Mouse (Mus musculus): ENCODE data around the gene Kat6b. TPM values are rescaled to one million over a fixed set of nuclear protein-coding genes. Genes with fewer than 3 reads are reported as not detected.
A peak's percentile ranks its signal among the peaks of the same experiment; 100 is the strongest.
"Not testable (repeated sequence)": the region's sequence is repeated elsewhere in the genome, so short reads cannot be mapped to it uniquely, and the experiment has no call there.

The Kat6b gene
- polyA plus RNA-seq, 1 experiment from 2014 or later = 25.5 TPM

DNA sequence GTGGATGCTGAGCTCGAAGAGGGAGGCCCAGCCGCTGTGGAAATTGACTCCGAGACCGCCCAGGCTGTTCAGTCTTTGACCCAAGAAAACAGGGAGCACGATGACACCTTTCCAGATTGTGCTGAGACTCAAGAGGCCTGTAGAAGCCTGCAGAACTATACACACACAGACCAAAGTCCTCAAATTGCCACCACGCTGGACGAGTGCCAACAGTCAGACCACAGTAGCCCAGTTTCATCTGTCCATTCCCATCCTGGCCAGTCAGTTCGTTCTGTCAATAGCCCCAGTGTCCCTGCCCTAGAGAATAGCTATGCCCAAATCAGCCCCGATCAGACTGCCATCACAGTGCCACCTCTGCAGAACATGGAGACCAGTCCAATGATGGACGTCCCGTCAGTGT lies 188.0 kb downstream of the Kat6b start:
- Histone ChIP-seq H3K4me1 (replicated peaks) (no peaks in the 10 kb centered on the region), H3K4me2 (replicated peaks) (no peak overlapping the region)
- whole genome bisulfite sequencing = 95% methylated on average over 11 of the region's 11 CpGs

DNA sequence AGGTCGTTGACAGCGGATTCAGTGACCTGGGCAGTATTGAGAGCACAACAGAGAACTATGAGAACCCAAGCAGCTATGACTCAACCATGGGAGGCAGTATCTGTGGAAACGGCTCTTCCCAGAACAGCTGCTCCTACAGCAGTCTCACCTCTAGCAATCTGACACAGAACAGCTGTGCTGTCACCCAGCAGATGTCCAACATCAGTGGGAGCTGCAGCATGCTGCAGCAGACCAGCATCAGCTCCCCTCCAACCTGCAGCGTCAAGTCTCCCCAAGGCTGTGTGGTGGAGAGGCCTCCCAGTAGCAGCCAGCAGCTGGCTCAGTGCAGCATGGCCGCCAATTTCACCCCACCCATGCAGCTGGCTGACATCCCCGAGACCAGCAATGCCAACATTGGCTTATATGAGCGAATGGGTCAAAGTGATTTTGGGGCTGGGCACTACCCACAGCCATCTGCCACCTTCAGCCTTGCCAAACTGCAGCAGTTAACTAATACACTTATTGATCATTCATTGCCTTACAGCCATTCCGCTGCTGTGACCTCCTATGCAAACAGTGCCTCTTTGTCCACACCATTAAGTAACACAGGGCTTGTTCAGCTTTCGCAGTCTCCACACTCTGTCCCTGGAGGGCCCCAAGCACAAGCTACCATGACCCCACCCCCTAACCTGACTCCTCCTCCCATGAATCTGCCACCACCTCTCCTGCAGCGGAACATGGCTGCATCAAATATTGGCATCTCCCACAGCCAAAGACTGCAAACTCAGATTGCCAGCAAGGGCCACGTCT lies 188.6 kb downstream of the Kat6b start:
- H3K9me3 ChIP-seq = no peaks in the 10 kb centered on the region
- no peaks in the 10 kb centered on the region for H3K27me3 ChIP-seq
- 91% methylated on average over 11 of the region's 11 CpGs for WGBS
- no peak overlapping the region for H3K4me3 ChIP-seq (replicated peaks)
- no peaks in the 10 kb centered on the region for H3K4me1 ChIP-seq (replicated peaks)
- 0 out of 2 replicates have a peak overlapping the region, but pooled peaks have one; percentile 6 for H3K9ac ChIP-seq (replicated peaks)
- H3K36me3 ChIP-seq = peaks cover 56% of the 10 kb centered on the region
- 0 out of 2 replicates have a peak, but pooled peaks have one; percentile 48 for ATAC-seq
- H3K27ac ChIP-seq = no peak overlapping the region
- no peak overlapping the region for H3K4me2 ChIP-seq (replicated peaks)

More for the DNA sequence above, 188.0 kb downstream of the Kat6b start:
- no peak for ATAC-seq
- Histone ChIP-seq H3K27me3 (no peaks in the 10 kb centered on the region), H3K27ac (no peak overlapping the region), H3K9ac (replicated peaks) (0 out of 2 replicates have a peak overlapping the region, but pooled peaks have one; percentile 6), H3K4me3 (replicated peaks) (no peak overlapping the region), H3K9me3 (no peaks in the 10 kb centered on the region), H3K36me3 (peaks cover 62% of the 10 kb centered on the region)

DNA sequence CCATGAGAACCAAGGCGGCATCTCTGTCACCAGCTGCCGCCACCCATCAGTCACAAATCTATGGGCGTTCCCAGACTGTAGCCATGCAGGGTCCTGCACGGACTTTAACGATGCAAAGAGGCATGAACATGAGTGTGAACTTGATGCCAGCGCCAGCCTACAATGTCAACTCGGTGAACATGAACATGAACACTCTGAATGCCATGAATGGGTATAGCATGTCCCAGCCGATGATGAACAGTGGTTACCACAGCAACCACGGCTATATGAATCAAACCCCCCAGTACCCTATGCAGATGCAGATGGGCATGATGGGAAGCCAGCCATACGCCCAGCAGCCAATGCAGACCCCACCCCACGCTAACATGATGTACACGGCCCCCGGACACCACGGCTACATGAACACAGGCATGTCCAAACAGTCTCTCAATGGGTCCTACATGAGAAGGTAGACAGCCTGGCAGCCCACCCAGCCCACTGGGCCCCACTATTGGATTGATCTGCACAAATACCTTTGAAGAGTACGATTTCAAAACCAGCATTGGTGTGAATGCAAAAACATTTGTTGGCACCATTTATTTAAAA lies 189.3 kb downstream of the Kat6b start:
- H3K4me1 ChIP-seq (replicated peaks); ATAC-seq; H3K27me3 ChIP-seq; H3K9me3 ChIP-seq; H3K4me2 ChIP-seq (replicated peaks); H3K9ac ChIP-seq (replicated peaks); H3K4me3 ChIP-seq (replicated peaks); H3K27ac ChIP-seq: not testable (repeated sequence)
- peaks cover 49% of the 10 kb centered on the region for H3K36me3 ChIP-seq
- 94% methylated on average over 15 of the region's 15 CpGs for WGBS

DNA sequence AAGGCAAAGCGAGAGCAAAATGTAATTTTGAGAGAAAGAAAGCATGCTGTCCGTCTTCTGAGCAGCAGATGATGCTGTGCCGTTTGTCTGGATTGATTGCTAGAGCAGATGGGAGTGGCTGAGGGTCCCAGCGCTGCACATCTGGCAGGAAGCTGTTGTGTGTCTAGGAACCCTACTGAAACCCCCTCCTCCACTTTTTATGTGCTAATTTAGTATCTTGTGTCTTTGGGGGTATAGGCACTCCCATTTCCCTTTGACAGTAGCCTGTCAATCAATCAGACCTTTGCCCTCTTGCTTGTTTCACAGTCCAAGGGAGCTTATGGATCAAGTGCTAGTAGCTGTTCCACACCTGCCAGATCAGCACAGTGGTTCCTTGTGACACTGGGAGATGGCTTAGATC lies 191.9 kb downstream of the Kat6b start:
- Histone ChIP-seq H3K27me3 (no peaks in the 10 kb centered on the region), H3K9me3 (no peaks in the 10 kb centered on the region), H3K4me1 (replicated peaks) (no peaks in the 10 kb centered on the region), H3K27ac (no peak overlapping the region), H3K36me3 (peaks cover 27% of the 10 kb centered on the region), H3K4me2 (replicated peaks) (no peak overlapping the region), H3K4me3 (replicated peaks) (no peak overlapping the region), H3K9ac (replicated peaks) (no peak overlapping the region)
- ATAC-seq = no peak
- 65% methylated on average over 4 of the region's 4 CpGs for WGBS

DNA sequence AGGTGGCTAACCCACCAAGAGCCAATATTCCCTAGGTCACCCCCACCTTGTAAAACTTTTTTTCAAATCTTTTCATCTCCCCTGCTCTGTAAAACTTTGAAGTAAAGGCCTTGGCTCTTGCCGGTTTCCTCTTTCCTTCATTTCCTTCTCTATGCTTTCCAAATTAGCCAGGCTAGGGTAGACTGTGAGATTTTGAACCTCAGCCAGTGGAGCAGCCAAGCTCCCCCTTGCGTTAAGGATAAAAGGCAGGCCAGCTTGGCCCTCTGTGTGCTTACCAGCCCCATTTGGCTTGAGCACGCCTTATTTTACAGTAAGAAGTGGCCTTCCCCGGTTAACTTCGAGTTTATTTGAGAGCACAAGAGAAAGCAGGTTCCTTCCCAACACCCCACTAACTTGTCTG lies 193.2 kb downstream of the Kat6b start:
- Histone ChIP-seq H3K36me3 (peaks cover 13% of the 10 kb centered on the region), H3K4me3 (replicated peaks) (no peak overlapping the region), H3K27me3 (no peaks in the 10 kb centered on the region), H3K9ac (replicated peaks) (no peak overlapping the region), H3K4me1 (replicated peaks) (peaks cover 5% of the 10 kb centered on the region), H3K4me2 (replicated peaks) (no peak overlapping the region), H3K27ac (no peak overlapping the region), H3K9me3 (no peaks in the 10 kb centered on the region)
- WGBS = 85% methylated on average over 5 of the region's 5 CpGs
- ATAC-seq = no peak

DNA sequence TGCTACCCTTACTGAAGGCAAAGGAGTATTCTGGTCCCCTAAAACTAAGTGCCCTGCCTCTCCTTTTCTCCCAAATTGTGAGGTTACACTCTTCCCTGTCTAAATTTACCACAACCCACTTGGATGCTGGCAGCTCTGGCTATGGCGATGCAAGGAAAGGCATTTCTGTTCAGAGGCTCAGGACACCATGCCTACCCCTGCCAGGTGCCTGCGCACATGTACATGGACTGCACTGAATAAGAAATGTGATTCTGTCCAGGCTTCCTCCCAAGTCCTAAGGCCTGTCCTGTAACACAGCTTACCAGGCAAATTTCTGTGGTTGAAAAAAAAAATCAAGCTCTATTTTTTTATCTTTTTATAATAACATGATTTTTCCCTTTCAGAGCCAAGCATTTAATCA lies 195.0 kb downstream of the Kat6b start:
- Histone ChIP-seq H3K27me3 (no peaks in the 10 kb centered on the region), H3K36me3 (no peaks in the 10 kb centered on the region; the same call in 1 of the 2 replicates), H3K27ac (no peak overlapping the region), H3K9me3 (no peaks in the 10 kb centered on the region), H3K4me2 (replicated peaks) (no peak overlapping the region), H3K4me1 (replicated peaks) (peaks cover 12% of the 10 kb centered on the region), H3K4me3 (replicated peaks) (no peak overlapping the region), H3K9ac (replicated peaks) (no peak overlapping the region)
- no peak for ATAC-seq
- 90% methylated on average over 2 of the region's 2 CpGs for WGBS

DNA sequence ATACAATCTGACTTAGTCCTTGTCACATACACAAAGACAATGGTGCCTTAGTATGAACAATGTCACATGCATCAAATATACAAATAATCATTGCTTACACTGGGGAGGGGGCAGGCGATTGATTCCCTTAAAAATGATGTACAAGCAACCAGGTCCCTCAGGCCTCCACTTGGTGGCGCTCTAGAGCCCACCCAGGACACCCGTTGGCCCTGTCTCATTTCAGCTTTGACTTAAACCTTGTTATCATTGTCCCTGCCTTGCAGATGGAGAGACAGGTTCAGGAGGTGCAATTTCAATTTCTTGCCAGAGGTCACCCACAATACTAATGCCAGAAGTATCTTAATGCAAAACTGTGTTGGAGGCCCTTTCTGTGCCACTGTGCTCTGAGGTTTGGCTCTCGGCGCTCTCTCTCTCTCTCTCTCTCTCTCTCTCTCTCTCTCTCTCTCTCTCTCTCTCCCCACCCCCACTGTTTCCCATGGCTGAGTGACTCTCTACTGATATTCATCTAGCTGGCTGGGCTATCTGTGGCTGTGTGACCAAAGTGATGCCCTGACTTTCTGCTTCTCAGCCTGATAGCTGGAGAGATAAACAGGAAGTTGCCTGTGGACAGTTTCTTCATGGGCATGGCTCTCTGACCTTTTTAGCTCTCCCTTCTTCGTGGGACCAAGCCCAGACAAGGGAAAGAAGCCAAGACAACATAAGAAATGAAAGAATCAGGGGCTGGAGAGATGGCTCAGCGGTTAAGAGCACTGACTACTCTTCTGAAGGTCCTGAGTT lies 197.5 kb downstream of the Kat6b start:
- Histone ChIP-seq H3K36me3 (no peaks in the 10 kb centered on the region), H3K9me3 (no peaks in the 10 kb centered on the region), H3K4me2 (replicated peaks) (no peak overlapping the region), H3K4me1 (replicated peaks) (peaks cover 21% of the 10 kb centered on the region), H3K27ac (no peak overlapping the region), H3K4me3 (replicated peaks) (no peak overlapping the region), H3K9ac (replicated peaks) (no peak overlapping the region), H3K27me3 (no peaks in the 10 kb centered on the region)
- WGBS = 37% methylated on average over 7 of the region's 7 CpGs
- no peak for ATAC-seq

DNA sequence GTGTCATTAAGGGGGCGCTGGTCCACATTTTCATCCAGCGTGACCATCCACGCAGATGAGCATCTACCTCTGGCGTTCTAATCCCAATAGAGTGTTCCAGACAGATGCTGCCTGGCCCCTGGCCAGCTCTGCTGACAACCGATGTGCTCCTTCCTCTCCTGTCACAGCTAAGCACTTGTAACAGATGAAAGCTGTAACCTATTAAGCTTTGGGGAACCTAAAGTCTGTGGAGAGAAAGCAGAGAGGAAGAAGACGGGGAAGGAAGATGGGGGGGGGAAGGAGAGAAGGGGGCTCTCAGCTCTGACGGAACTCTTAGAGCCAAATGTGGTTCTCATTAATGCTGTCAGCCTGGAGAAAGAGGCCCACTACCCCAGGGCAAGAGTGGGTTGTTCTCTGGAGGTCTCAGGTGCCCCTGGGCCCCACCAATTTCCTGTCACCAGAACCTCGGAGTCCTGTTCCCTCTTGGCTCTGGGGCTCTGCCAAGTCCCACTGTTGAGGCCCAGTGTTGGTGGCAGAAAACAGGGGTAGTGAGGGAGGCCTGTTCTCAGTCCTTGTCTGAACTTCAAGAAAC lies 198.5 kb downstream of the Kat6b start:
- Histone ChIP-seq H3K4me3 (replicated peaks) (no peak overlapping the region), H3K4me2 (replicated peaks) (no peak overlapping the region), H3K4me1 (replicated peaks) (peaks cover 25% of the 10 kb centered on the region), H3K9ac (replicated peaks) (no peak overlapping the region), H3K27ac (no peak overlapping the region; the same call in 1 of the 2 replicates), H3K27me3 (no peaks in the 10 kb centered on the region), H3K36me3 (no peaks in the 10 kb centered on the region), H3K9me3 (no peaks in the 10 kb centered on the region)
- WGBS = 46% methylated on average over 8 of the region's 8 CpGs
- no peak; the same call in 1 of the 2 replicates for ATAC-seq

DNA sequence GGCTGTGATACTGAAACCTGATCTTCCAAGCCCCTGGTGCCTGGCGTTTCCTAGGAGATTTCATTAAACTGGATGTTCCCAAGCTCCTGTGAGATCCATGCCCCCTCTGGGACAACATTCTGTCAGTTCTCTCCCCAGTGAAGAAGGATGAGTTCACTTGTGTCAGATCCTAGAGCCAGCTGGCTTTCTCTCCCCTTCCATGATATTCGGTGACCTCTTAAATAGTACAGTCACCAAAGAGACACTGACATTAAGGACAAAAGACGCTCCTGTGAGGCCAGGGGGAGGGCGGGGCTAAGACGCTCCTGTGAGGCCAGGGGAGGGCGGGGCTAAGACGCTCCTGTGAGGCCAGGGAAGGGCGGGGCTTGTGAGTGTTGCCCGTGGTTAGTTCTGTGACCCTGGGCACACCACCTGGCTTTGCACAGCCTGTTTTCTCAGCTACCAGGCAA lies 201.5 kb downstream of the Kat6b start:
- H3K9ac ChIP-seq (replicated peaks) = 0 out of 2 replicates have a peak overlapping the region, but pooled peaks have one; percentile 10
- H3K27me3 ChIP-seq = peaks cover 22% of the 10 kb centered on the region
- H3K4me2 ChIP-seq (replicated peaks) = peak overlapping the region; percentile 45
- no peaks in the 10 kb centered on the region for H3K9me3 ChIP-seq
- no peaks in the 10 kb centered on the region for H3K36me3 ChIP-seq
- 0% methylated on average over 9 of the region's 9 CpGs for WGBS
- peak overlapping the region; percentile 72 for H3K27ac ChIP-seq
- peak; percentile 72 for ATAC-seq
- peak overlapping the region; percentile 15; the same call in 1 of the 2 replicates for H3K4me3 ChIP-seq (replicated peaks)
- H3K4me1 ChIP-seq (replicated peaks) = peaks cover 32% of the 10 kb centered on the region

DNA sequence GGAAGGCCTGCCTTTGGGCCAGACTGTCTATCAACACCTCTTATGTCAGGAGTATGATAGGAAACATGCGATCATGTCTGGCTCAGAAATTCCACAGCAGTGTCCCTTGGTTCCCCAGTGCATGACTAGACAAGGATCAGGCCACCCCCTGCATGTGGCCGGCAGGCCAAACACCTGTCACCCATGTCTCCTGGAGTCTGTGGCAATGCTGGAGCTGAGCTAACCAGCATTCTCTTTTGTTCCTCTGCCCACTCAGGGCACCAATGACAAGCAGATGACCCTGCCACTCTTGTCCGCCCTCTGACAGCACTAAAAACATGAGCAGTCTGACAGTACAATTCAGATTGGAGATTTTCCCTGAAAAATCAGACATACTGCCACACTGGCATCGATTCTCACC lies 202.6 kb downstream of the Kat6b start:
- 73% methylated on average over 4 of the region's 4 CpGs for WGBS
- H3K27ac ChIP-seq = no peak overlapping the region
- no peak overlapping the region for H3K4me2 ChIP-seq (replicated peaks)
- no peak overlapping the region for H3K9ac ChIP-seq (replicated peaks)
- no peaks in the 10 kb centered on the region for H3K36me3 ChIP-seq
- H3K4me1 ChIP-seq (replicated peaks) = peaks cover 29% of the 10 kb centered on the region
- ATAC-seq = no peak
- H3K27me3 ChIP-seq = peaks cover 26% of the 10 kb centered on the region
- no peak overlapping the region for H3K4me3 ChIP-seq (replicated peaks)
- H3K9me3 ChIP-seq = no peaks in the 10 kb centered on the region

DNA sequence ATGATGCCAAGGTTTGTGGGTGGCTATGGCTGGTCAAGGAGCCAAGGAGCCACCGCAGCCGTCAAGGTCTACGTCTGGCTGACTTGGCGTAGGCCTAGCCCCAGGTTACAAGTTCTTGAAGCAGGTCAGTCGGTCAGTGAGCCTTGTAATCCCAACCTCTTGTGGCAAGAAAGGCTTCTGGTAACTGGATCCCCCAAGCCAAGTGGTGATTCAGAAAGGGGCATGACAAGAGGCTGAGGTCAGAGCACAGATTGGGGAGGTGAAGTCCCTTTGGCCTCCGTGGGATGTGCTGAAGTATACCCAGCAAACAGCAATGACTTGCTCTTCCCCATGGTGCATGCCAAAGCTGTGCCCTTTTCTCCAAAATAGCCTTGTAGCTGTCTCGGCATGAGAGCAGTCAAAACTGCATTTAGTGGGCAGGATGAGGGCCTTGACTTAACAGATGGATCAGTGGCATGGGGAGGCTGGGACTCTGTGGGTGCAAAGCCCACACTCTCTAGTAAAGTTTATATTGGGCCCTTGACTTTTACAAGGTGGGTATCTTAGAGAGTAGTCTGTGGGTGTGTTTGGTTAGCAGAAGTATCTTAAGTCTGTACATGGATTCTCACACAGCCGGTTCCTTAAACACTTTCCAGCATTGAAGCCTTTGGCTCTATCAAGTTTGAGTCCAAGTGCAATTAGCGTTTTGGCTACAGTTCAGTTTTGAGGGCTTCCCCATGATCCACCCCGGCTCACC lies 204.3 kb downstream of the Kat6b start:
- Histone ChIP-seq H3K27me3 (peaks cover 26% of the 10 kb centered on the region), H3K4me1 (replicated peaks) (peaks cover 20% of the 10 kb centered on the region), H3K27ac (no peak overlapping the region), H3K9ac (replicated peaks) (no peak overlapping the region), H3K36me3 (no peaks in the 10 kb centered on the region), H3K4me3 (replicated peaks) (no peak overlapping the region), H3K9me3 (no peaks in the 10 kb centered on the region), H3K4me2 (replicated peaks) (no peak overlapping the region)
- no peak for ATAC-seq
- 89% methylated on average over 10 of the region's 10 CpGs for WGBS

Measured in midbrain, embryonic 13.5 days (tissue).